Mouse (Mus musculus) hindbrain, embryonic 12.5 days (tissue): Measurements from ENCODE around the gene Taar8a. TPM values are rescaled to one million over a fixed set of nuclear protein-coding genes. Genes with fewer than 3 reads are reported as not detected.
"Not testable (repeated sequence)": the region's sequence is repeated elsewhere in the genome, so short reads cannot be mapped to it uniquely, and the experiment has no call there.

Experiments used
- ATAC-seq: fragments of 200-750 bp; cut with Nextera tagmentation; 2 replicates; pipeline ENCODE4 v1.8.0; 2017; ENCODE audit warnings: moderate TSS enrichment; ENCODE audit not compliant: low FRiP score
- H3K27ac ChIP-seq: fragments of 300-500 bp; sonication (generic); 2 replicates; pipeline ENCODE4 v1.5.1; 2016; ENCODE audit warnings: mild to moderate bottlenecking
- H3K27me3 ChIP-seq: fragments of 300-500 bp; sonication (generic); 2 replicates; pipeline ENCODE4 v1.6.1; 2016; ENCODE audit warnings: mild to moderate bottlenecking
- H3K36me3 ChIP-seq: fragments of 300-500 bp; sonication (generic); 2 replicates; pipeline ENCODE4 v1.6.1; 2016; ENCODE audit warnings: mild to moderate bottlenecking
- H3K4me1 ChIP-seq: fragments of 300-500 bp; sonication (generic); 2 replicates; pipeline ENCODE4 v1.6.1; 2016
- H3K4me2 ChIP-seq: fragments of 300-500 bp; sonication (generic); replicated peaks from 2 replicates; pipeline ENCODE4 v1.6.1; 2016; ENCODE audit warnings: mild to moderate bottlenecking
- H3K4me3 ChIP-seq: fragments of 300-500 bp; sonication (generic); 2 replicates; pipeline ENCODE4 v1.5.1; 2016; ENCODE audit warnings: mild to moderate bottlenecking
- H3K9ac ChIP-seq: fragments of 300-500 bp; sonication (generic); 2 replicates; pipeline ENCODE4 v1.6.1; 2016; ENCODE audit warnings: mild to moderate bottlenecking, moderate library complexity
- H3K9me3 ChIP-seq: fragments of 300-500 bp; sonication (generic); replicated peaks from 2 replicates; pipeline ENCODE4 v1.6.1; 2016; ENCODE audit warnings: mild to moderate bottlenecking
- WGBS: fragments of 180-500 bp; shearing (Covaris S2); methylation state at CpG from one replicate; pipeline ENCODE4 v1.1.7; 2016; 5-methylcytosine and 5-hydroxymethylcytosine counted together
- polyA plus RNA-seq: library from polyadenylated mRNA; unstranded; fragments of >200 nt; fragmentation: Nextera tagmentation; extraction: Ambion mirVana; gene quantifications from 2 replicates; pipeline ENCODE4 v1.2.1, GENCODE M21; 2016

Taar8a gene
- polyA plus RNA-seq, 1 experiment from 2014 or later = not detected

- Histone ChIP-seq H3K27ac (no peak within 1 kb of the TSS), H3K4me3 (no peak within 1 kb of the TSS), H3K36me3 (no peaks in the 10 kb centered on the region), H3K4me2 (no peak within 1 kb of the TSS), H3K9ac (no peak within 1 kb of the TSS), H3K4me1 (no peaks in the 10 kb centered on the region), H3K9me3 (no peaks in the 10 kb centered on the region), H3K27me3 (no peaks in the 10 kb centered on the region)
- WGBS = 77% methylated on average over 2 of the region's 2 CpGs
- no peak for ATAC-seq
Measured at GRCm38 (mm10) chr10:24092194-24092593, 15.9 kb downstream of the Taar8a start, which contains the start of gene Taar8b. Gene Taar8b, minus strand, starts transcription at chr10:24092294.

DNA sequence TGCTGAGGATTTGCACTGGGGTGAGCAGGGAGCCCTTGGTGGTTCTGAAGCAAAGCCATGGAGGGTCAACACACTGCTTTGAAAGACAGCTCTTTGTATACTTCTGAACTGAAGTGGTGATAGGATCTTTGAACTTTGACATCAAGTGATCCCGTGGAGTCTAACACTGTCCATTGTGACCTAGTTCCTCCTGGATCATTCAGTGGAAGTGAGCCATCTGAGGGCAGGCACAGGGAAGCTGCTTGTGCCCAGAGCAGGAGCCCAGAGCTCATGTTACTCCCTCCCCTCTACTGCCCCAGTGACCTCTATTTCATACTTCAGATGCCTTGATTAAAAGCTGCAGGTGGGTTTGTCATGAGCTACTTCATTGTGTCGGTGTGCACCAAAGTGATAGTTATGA lies 20.7 kb downstream of the Taar8a start:
- WGBS = 65% methylated on average over 2 of the region's 2 CpGs
- not testable (repeated sequence) for H3K27ac ChIP-seq, H3K4me1 ChIP-seq, H3K9me3 ChIP-seq, H3K27me3 ChIP-seq, H3K36me3 ChIP-seq, H3K4me3 ChIP-seq, H3K9ac ChIP-seq, ATAC-seq, H3K4me2 ChIP-seq

DNA sequence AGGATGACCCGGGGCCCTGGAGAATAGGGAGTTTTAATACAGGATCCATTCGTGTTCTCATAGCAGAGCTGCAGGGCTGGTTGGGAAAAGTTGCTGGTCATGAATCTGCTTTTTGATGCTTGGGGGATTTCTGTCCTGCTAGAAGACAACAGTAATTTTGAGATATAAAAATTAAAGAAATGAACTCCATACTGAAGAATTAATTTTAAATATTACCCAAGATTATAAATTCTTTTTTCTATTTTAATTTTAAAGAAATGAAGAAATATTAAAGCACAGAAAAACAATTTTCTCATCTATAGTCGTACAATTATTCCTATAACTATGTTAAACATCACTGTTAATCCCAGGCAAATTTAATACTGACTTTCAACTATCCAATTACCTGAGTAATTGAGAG lies 25.5 kb downstream of the Taar8a start, which contains the start of gene Taar8c:
TSS of gene Taar8c (minus strand) at position 101 of the 400 bp plus-strand sequence.
- H3K36me3 ChIP-seq, H3K27me3 ChIP-seq, H3K27ac ChIP-seq, ATAC-seq, H3K4me2 ChIP-seq, H3K9ac ChIP-seq, H3K4me1 ChIP-seq, H3K9me3 ChIP-seq, H3K4me3 ChIP-seq: not testable (repeated sequence)
- WGBS = 91% methylated on average over 1 of the region's 3 CpGs

DNA sequence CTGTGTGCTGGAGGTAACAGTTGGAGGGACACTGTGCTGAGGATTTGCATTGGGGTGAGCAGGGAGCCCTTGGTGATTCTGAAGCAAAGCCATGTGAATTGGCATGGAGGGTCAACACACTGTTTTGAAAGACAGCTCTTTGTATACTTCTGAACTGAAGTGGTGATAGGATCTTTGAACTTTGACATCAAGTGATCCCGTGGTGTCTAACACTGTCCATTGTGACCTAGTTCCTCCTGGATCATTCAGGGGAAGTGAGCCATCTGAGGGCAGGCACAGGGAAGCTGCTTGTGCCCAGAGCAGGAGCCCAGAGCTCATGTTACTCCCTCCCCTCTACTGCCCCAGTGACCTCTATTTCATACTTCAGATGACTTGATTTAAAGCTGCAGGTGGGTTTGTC lies 27.0 kb downstream of the Taar8a start:
- WGBS = 46% methylated on average over 1 of the region's 1 CpGs
- H3K27me3 ChIP-seq, H3K36me3 ChIP-seq, ATAC-seq, H3K4me3 ChIP-seq, H3K9me3 ChIP-seq, H3K27ac ChIP-seq, H3K4me1 ChIP-seq, H3K4me2 ChIP-seq, H3K9ac ChIP-seq: not testable (repeated sequence)

DNA sequence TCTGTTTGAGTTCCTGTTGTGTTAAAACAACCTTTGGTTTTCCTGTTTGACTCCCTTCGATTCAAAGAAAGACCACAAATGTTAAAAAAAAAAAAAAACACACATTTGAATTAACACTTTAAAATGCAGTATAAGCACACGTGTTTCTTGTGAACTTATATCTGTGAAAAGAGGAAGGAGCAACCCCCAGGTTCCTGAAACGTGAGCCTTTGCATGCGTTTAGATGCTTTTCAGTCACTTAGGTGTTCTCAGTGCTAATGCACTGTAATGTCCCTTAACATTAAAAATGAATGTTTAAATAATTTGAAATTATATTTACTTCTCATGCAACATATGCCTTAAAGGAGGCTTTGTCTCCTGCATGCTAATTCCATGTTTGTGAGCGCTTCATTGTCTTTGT lies 31.4 kb downstream of the Taar8a start:
- Histone ChIP-seq H3K9ac (no peak overlapping the region), H3K36me3 (no peaks in the 10 kb centered on the region), H3K4me2 (no peak overlapping the region), H3K4me3 (no peak overlapping the region), H3K27ac (no peak overlapping the region), H3K9me3 (no peaks in the 10 kb centered on the region), H3K4me1 (no peaks in the 10 kb centered on the region), H3K27me3 (no peaks in the 10 kb centered on the region)
- WGBS = 67% methylated on average over 5 of the region's 5 CpGs
- no peak for ATAC-seq

DNA sequence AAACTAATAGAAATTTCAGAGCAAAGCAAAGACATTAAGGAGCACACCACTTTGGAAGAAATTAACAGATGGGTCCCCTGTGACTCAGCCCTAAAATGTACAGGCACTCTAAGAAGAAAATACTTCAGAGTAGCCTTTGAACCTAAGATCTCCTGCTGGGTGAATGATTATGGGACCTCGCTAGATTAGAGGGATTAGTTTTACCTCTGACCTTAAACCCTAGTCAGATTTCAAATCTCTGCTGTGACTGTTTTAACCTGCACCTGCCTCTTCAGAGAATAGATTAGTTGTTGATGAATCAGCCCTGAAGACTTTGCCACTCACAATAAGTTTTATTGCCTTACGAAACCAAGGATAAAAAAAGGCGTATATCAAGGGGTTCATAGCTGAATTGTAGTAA lies 31.9 kb downstream of the Taar8a start:
- Histone ChIP-seq H3K4me1 (no peaks in the 10 kb centered on the region), H3K36me3 (no peaks in the 10 kb centered on the region), H3K4me3 (no peak overlapping the region), H3K9me3 (no peaks in the 10 kb centered on the region), H3K4me2 (no peak overlapping the region), H3K27me3 (no peaks in the 10 kb centered on the region), H3K27ac (no peak overlapping the region), H3K9ac (no peak overlapping the region)
- WGBS = 56% methylated on average over 3 of the region's 3 CpGs
- ATAC-seq = no peak

DNA sequence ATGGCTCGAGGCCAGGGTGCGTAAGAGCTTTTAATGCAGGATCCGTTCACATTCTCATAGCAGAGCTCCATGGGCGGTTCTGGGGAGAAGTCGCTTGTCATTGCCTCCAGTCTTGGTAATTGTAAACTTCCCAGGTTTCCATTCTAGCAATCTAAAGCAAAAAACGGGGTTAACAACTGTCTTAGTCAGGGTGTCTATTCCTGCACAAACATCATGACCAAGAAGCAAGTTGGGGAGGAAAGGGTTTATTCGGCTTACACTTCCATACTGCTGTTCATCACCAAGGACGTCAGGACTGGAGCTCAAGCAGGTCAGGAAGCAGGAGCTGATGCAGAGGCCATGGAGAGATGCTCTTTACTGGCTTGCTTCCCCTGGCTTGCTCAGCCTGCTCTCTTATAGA lies 33.1 kb downstream of the Taar8a start, which contains the start of gene Taar9:
TSS of gene Taar9 (minus strand) at position 101 of the 400 bp plus-strand sequence.
- H3K4me2 ChIP-seq, H3K27ac ChIP-seq, ATAC-seq, H3K9me3 ChIP-seq, H3K4me3 ChIP-seq, H3K36me3 ChIP-seq, H3K4me1 ChIP-seq, H3K27me3 ChIP-seq, H3K9ac ChIP-seq: not testable (repeated sequence)
- WGBS = 85% methylated on average over 8 of the region's 8 CpGs

GRCm38 (mm10) chr10:24111116-24111778 lies 34.9 kb downstream of the Taar8a start:
- Histone ChIP-seq H3K27me3 (no peaks in the 10 kb centered on the region), H3K36me3 (no peaks in the 10 kb centered on the region), H3K9ac (no peak overlapping the region), H3K9me3 (no peaks in the 10 kb centered on the region), H3K27ac (no peak overlapping the region), H3K4me3 (no peak overlapping the region), H3K4me2 (no peak overlapping the region), H3K4me1 (no peaks in the 10 kb centered on the region)
- WGBS = 43% methylated on average over 6 of the region's 6 CpGs
- ATAC-seq = 0 out of 2 replicates have a peak, but pooled peaks have one; percentile 43

Other genes starting within 250 kb of the Taar8a start
- gene Vnn3, start 225.0 kb upstream of the Taar8a start, polyA plus RNA-seq = not detected in 2 replicates
- 1.3 and 1.6 TPM in 2 replicates for gene Vnn1, start 181.8 kb upstream of the Taar8a start, polyA plus RNA-seq
- not detected in 2 replicates for gene Taar1, start 156.1 kb upstream of the Taar8a start, polyA plus RNA-seq
- not detected in 2 replicates for gene Taar2, start 137.9 kb upstream of the Taar8a start, polyA plus RNA-seq
- not detected in 2 replicates for gene Taar3, start 126.9 kb upstream of the Taar8a start, polyA plus RNA-seq
- not detected in 2 replicates for gene Taar4, start 116.0 kb upstream of the Taar8a start, polyA plus RNA-seq
- gene Taar5, start 105.8 kb upstream of the Taar8a start, polyA plus RNA-seq = 1.3 TPM in 1 of 2 replicates, not detected in the other
- gene Taar6, start 90.9 kb upstream of the Taar8a start, polyA plus RNA-seq = 0.41 TPM in 1 of 2 replicates, not detected in the other
- not detected in 2 replicates for gene Taar7a, start 83.0 kb upstream of the Taar8a start, polyA plus RNA-seq
- gene Taar7b, start 76.6 kb upstream of the Taar8a start, polyA plus RNA-seq = not detected in 2 replicates
- gene Taar7d, start 49.3 kb upstream of the Taar8a start, polyA plus RNA-seq = not detected in 2 replicates
- not detected in 2 replicates for gene Taar7e, start 38.9 kb upstream of the Taar8a start, polyA plus RNA-seq
- not detected in 2 replicates for gene Taar7f, start 27.0 kb upstream of the Taar8a start, polyA plus RNA-seq
- not detected in 2 replicates for gene Taar8b, start 15.8 kb downstream of the Taar8a start, polyA plus RNA-seq
- not detected in 2 replicates for gene Taar8c, start 25.4 kb downstream of the Taar8a start, polyA plus RNA-seq
- gene Taar9, start 33.0 kb downstream of the Taar8a start, polyA plus RNA-seq = not detected in 2 replicates
- gene Stx7, start 72.8 kb downstream of the Taar8a start, polyA plus RNA-seq = 149 and 158 TPM in 2 replicates
- gene Moxd1, start 147.0 kb downstream of the Taar8a start, polyA plus RNA-seq = 16.1 and 17.8 TPM in 2 replicates